23 mouse cellular contexts compared by ENCODE assay signal in genomic region chr9:55433875-55434274, GRCm38 (mm10).
"Had no signal": no experiment of that assay in that cellular context is flagged by ENCODE, and none has a peak within 500 bp of the region (broad histone marks: within the 10 kb centered on the region; RNA-seq: fewer than 3 reads in every experiment).

No protein-coding gene starts in this region.

- ATAC-seq: liver, embryonic 12.5 days had no signal

- H3K9me3 ChIP-seq: limb, embryonic 10.5 days; limb, embryonic 13.5 days; liver, embryonic 12.5 days; liver, embryonic 15.5 days; lung, embryonic 15.5 days; megakaryocyte, embryonic 14.5 days; midbrain, embryonic 12.5 days had no signal

- DNase-seq: kidney, adult 2 months; kidney, postnatal 25 days; layer of hippocampus, adult 9-11 months; liver; lung, adult 18-20 months; lung, postnatal 10 days; lung, postnatal 36 days; right cerebral cortex, adult 18-20 months; right cerebral cortex, postnatal 14 days; right cerebral cortex, postnatal 4 days; thymus, adult 2 months; thymus, postnatal 14 days; thymus, postnatal 4 days had no signal

- H3K27ac ChIP-seq: kidney, postnatal 0 days; layer of hippocampus, adult 2 months; limb, embryonic 10.5 days; limb, embryonic 13.5 days; liver, embryonic 12.5 days; liver, embryonic 15.5 days; lung, embryonic 15.5 days; midbrain, embryonic 12.5 days; stomach, postnatal 0 days had no signal

- H3K27me3 ChIP-seq: lung, embryonic 15.5 days had no signal

- H3K9ac ChIP-seq: limb, embryonic 13.5 days; liver, embryonic 12.5 days; liver, embryonic 15.5 days; lung, embryonic 15.5 days; midbrain, embryonic 12.5 days had no signal

- H3K4me3 ChIP-seq: layer of hippocampus, adult 2 months; limb, embryonic 10.5 days; limb, embryonic 13.5 days; liver, embryonic 12.5 days; liver, embryonic 15.5 days; lung, embryonic 15.5 days; megakaryocyte, embryonic 14.5 days; midbrain, embryonic 12.5 days had no signal

- H3K4me2 ChIP-seq: limb, embryonic 13.5 days; liver, embryonic 12.5 days; liver, embryonic 15.5 days; lung, embryonic 15.5 days; midbrain, embryonic 12.5 days had no signal

- H3K36me3 ChIP-seq: limb, embryonic 10.5 days; limb, embryonic 13.5 days; liver, embryonic 12.5 days; liver, embryonic 15.5 days; lung, embryonic 15.5 days; midbrain, embryonic 12.5 days had no signal

- H3K4me1 ChIP-seq: liver, embryonic 12.5 days; liver, embryonic 15.5 days; lung, embryonic 15.5 days had no signal
